Mouse (Mus musculus) layer of hippocampus, postnatal 10 days (tissue): ENCODE results near the gene Kcnk3. TPM values are rescaled to one million over a fixed set of nuclear protein-coding genes. Genes with fewer than 3 reads are reported as not detected.

Source experiments
- DNase-seq, 2 experiments: peaks; one replicate each; pipeline ENCODE4 v3.0.0; 2021; ENCODE audit warnings: low spot score in 2 of 2
- total RNA-seq, 2 experiments: library from RNA; stranded (reverse); gene quantifications; 2 replicates each; pipeline ENCODE4 v1.2.3; 2021

Gene Kcnk3
- total RNA-seq, 2 experiments from 2014 or later: 10.3 to 11.6 TPM

- no peak for DNase-seq
These were observed 42.4 kb downstream of the Kcnk3 start for GRCm38 (mm10) chr5:30630401-30630800.

GRCm38 (mm10) chr5:30632134-30632533, 44.2 kb downstream of the Kcnk3 start:
- no peak for DNase-seq

- DNase-seq: no peak
These were observed 49.0 kb downstream of the Kcnk3 start for GRCm38 (mm10) chr5:30636994-30637393.

- DNase-seq: peak; percentile 84 to 86
These were observed 50.1 kb downstream of the Kcnk3 start for GRCm38 (mm10) chr5:30638041-30638440.

- DNase-seq: no peak
These were observed 55.7 kb downstream of the Kcnk3 start for GRCm38 (mm10) chr5:30643477-30644179.

GRCm38 (mm10) chr5:30646036-30646435, 58.1 kb downstream of the Kcnk3 start:
- DNase-seq: no peak

GRCm38 (mm10) chr5:30647396-30647795, 59.4 kb downstream of the Kcnk3 start:
- no peak for DNase-seq

GRCm38 (mm10) chr5:30647815-30648560, 60.0 kb downstream of the Kcnk3 start, which contains the start of gene Slc35f6:
TSS of gene Slc35f6 (plus strand) at chr5:30647933.
- peak; percentile 90 to 95 for DNase-seq

GRCm38 (mm10) chr5:30649558-30649957, 61.6 kb downstream of the Kcnk3 start:
- no peak for DNase-seq

GRCm38 (mm10) chr5:30650756-30651155, 62.8 kb downstream of the Kcnk3 start:
- peak in 1 of 2 experiments; percentile 22 for DNase-seq

- no peak for DNase-seq
These were observed 63.6 kb downstream of the Kcnk3 start for GRCm38 (mm10) chr5:30651554-30651953.

- DNase-seq: no peak
These were observed 65.3 kb downstream of the Kcnk3 start for GRCm38 (mm10) chr5:30653246-30653645.

GRCm38 (mm10) chr5:30655042-30655441, 67.1 kb downstream of the Kcnk3 start:
- DNase-seq: no peak

GRCm38 (mm10) chr5:30655526-30656195, 67.7 kb downstream of the Kcnk3 start:
- DNase-seq: no peak

GRCm38 (mm10) chr5:30659042-30659441, 71.1 kb downstream of the Kcnk3 start:
- no peak for DNase-seq

- no peak for DNase-seq
These were observed 72.3 kb downstream of the Kcnk3 start for GRCm38 (mm10) chr5:30660278-30660677.

GRCm38 (mm10) chr5:30660813-30661212, 72.8 kb downstream of the Kcnk3 start:
- no peak for DNase-seq

GRCm38 (mm10) chr5:30665360-30665759, 77.4 kb downstream of the Kcnk3 start:
- DNase-seq: no peak

- no peak for DNase-seq
These were observed 78.0 kb downstream of the Kcnk3 start for GRCm38 (mm10) chr5:30665968-30666367.

GRCm38 (mm10) chr5:30666391-30667195, 78.6 kb downstream of the Kcnk3 start, which contains the start of gene Cenpa:
TSS of gene Cenpa (plus strand) at chr5:30666777.
- DNase-seq: peak; percentile 78 to 84

GRCm38 (mm10) chr5:30667215-30667614, 79.2 kb downstream of the Kcnk3 start:
- DNase-seq: no peak
